Mouse (Mus musculus): ENCODE results near the gene Il2rb. TPM values are rescaled to one million over a fixed set of nuclear protein-coding genes. Genes with fewer than 3 reads are reported as not detected.

Gene Il2rb
- polyA plus RNA-seq, 1 experiment = 12.8 TPM

DNA sequence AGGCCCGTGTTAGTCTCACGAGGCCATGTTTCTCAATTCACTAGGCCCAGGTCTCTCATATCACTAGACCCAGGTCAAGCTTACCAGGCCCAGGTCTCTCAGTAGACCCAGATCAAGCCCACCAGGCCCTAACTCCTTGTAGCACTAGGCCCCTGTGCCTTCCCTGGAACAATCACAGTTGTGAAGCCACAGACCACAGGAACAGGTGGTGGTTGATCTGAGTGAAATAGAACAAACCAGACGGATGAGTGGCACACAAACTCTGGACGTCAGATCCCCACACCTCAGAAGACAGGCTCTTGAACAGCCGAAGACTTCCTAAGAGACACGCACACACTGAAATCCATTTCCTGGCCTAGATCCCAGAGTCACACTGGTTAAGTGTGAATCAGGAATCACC, 15.7 kb upstream of the Il2rb start:
- H3K4me1 ChIP-seq (ENCODE audit: control insufficient read depth, insufficient read depth, low read length) = 0 out of 2 replicates have a peak, but pooled peaks cover 2% of the 10 kb centered on the region
- TF ChIP-seq CTCF (IDR thresholded peaks at IDR 0.05; ENCODE audit: insufficient read depth, low read length) (no peak), POLR2A (IDR thresholded peaks at IDR 0.05; ENCODE audit: borderline replicate concordance, extremely low read depth, low read depth, low read length) (no peak)
- WGBS = 67% methylated on average over 6 of the region's 6 CpGs
- no peak overlapping the region for H3K4me3 ChIP-seq (replicated peaks; ENCODE audit: extremely low read depth, low read depth, low read length)
- no peak for DNase-seq

GRCm38 (mm10) chr15:78510121-78510576, 15.1 kb upstream of the Il2rb start:
- no peak for TF ChIP-seq POLR2A (IDR thresholded peaks at IDR 0.05; ENCODE audit: borderline replicate concordance, extremely low read depth, low read depth, low read length)
- TF ChIP-seq CTCF (IDR thresholded peaks at IDR 0.05; ENCODE audit: insufficient read depth, low read length) = no peak
- Histone ChIP-seq H3K4me3 (replicated peaks; ENCODE audit: extremely low read depth, low read depth, low read length) (no peak overlapping the region), H3K4me1 (ENCODE audit: control insufficient read depth, insufficient read depth, low read length) (0 out of 2 replicates have a peak, but pooled peaks cover 2% of the 10 kb centered on the region)
- no peak for DNase-seq
- 62% methylated on average over 8 of the region's 8 CpGs for WGBS

GRCm38 (mm10) chr15:78509297-78509899, 14.3 kb upstream of the Il2rb start:
- TF ChIP-seq POLR2A (IDR thresholded peaks at IDR 0.05; ENCODE audit: borderline replicate concordance, extremely low read depth, low read depth, low read length) = no peak
- no peak for TF ChIP-seq CTCF (IDR thresholded peaks at IDR 0.05; ENCODE audit: insufficient read depth, low read length)
- H3K4me3 ChIP-seq (replicated peaks; ENCODE audit: extremely low read depth, low read depth, low read length) = no peak overlapping the region
- DNase-seq = no peak
- H3K4me1 ChIP-seq (ENCODE audit: control insufficient read depth, insufficient read depth, low read length) = no peaks in the 10 kb centered on the region
- 57% methylated on average over 12 of the region's 12 CpGs for WGBS

- DNase-seq = no peak
- 59% methylated on average over 7 of the region's 7 CpGs for WGBS
- TF ChIP-seq CTCF (IDR thresholded peaks at IDR 0.05; ENCODE audit: insufficient read depth, low read length) (no peak), POLR2A (IDR thresholded peaks at IDR 0.05; ENCODE audit: borderline replicate concordance, extremely low read depth, low read depth, low read length) (no peak)
- Histone ChIP-seq H3K4me1 (ENCODE audit: control insufficient read depth, insufficient read depth, low read length) (no peaks in the 10 kb centered on the region), H3K4me3 (replicated peaks; ENCODE audit: extremely low read depth, low read depth, low read length) (no peak overlapping the region)
Observed at GRCm38 (mm10) chr15:78508443-78508842, 13.4 kb upstream of the Il2rb start.

DNA sequence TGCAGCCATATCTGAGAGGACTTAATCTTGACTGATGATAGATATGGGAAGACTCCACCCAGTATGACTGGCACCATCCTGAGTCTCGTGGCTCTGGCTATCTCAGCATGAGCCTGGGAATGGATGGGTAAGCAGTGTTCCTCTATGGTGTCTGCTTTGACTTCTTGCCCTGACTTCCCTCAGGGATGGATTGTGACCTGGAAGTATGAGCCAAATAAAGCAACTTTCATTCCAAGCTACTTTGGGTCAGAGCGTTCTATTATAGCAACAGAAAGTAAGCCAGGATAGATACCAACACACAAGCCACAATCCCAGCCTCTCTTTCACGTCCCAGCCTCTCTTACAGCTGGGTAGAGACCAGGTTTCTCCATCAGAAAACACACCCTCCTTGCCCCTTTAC, 10.5 kb upstream of the Il2rb start:
- DNase-seq = no peak
- TF ChIP-seq POLR2A (IDR thresholded peaks at IDR 0.05; ENCODE audit: borderline replicate concordance, extremely low read depth, low read depth, low read length) = no peak
- no peak for TF ChIP-seq CTCF (IDR thresholded peaks at IDR 0.05; ENCODE audit: insufficient read depth, low read length)
- 73% methylated on average over 3 of the region's 3 CpGs for WGBS

GRCm38 (mm10) chr15:78504816-78505215, 9.7 kb upstream of the Il2rb start:
- no peak for TF ChIP-seq POLR2A (IDR thresholded peaks at IDR 0.05; ENCODE audit: borderline replicate concordance, extremely low read depth, low read depth, low read length)
- TF ChIP-seq CTCF (IDR thresholded peaks at IDR 0.05; ENCODE audit: insufficient read depth, low read length) = no peak
- DNase-seq = no peak
- 87% methylated on average over 5 of the region's 5 CpGs for WGBS
- Histone ChIP-seq H3K4me1 (ENCODE audit: control insufficient read depth, insufficient read depth, low read length) (no peaks in the 10 kb centered on the region), H3K4me3 (replicated peaks; ENCODE audit: extremely low read depth, low read depth, low read length) (no peak overlapping the region)

More for the DNA sequence above, 10.5 kb upstream of the Il2rb start:
- H3K4me1 ChIP-seq (ENCODE audit: control insufficient read depth, insufficient read depth, low read length) = no peaks in the 10 kb centered on the region
- no peak overlapping the region for H3K4me3 ChIP-seq (replicated peaks; ENCODE audit: extremely low read depth, low read depth, low read length)

GRCm38 (mm10) chr15:78504013-78504412, 8.9 kb upstream of the Il2rb start:
- TF ChIP-seq CTCF (IDR thresholded peaks at IDR 0.05; ENCODE audit: insufficient read depth, low read length) (no peak), POLR2A (IDR thresholded peaks at IDR 0.05; ENCODE audit: borderline replicate concordance, extremely low read depth, low read depth, low read length) (no peak)
- H3K4me1 ChIP-seq (ENCODE audit: control insufficient read depth, insufficient read depth, low read length) = no peaks in the 10 kb centered on the region
- no peak overlapping the region for H3K4me3 ChIP-seq (replicated peaks; ENCODE audit: extremely low read depth, low read depth, low read length)
- DNase-seq = no peak
- 73% methylated on average over 1 of the region's 1 CpGs for WGBS

GRCm38 (mm10) chr15:78502437-78503132, 7.5 kb upstream of the Il2rb start:
- no peak for DNase-seq
- Histone ChIP-seq H3K4me3 (replicated peaks; ENCODE audit: extremely low read depth, low read depth, low read length) (no peak overlapping the region), H3K4me1 (ENCODE audit: control insufficient read depth, insufficient read depth, low read length) (no peaks in the 10 kb centered on the region)
- WGBS = 66% methylated on average over 18 of the region's 18 CpGs
- TF ChIP-seq CTCF (IDR thresholded peaks at IDR 0.05; ENCODE audit: insufficient read depth, low read length) = no peak
- TF ChIP-seq POLR2A (IDR thresholded peaks at IDR 0.05; ENCODE audit: borderline replicate concordance, extremely low read depth, low read depth, low read length) = no peak

GRCm38 (mm10) chr15:78493401-78494010, 1.6 kb downstream of the Il2rb start:
- Histone ChIP-seq H3K4me1 (ENCODE audit: control insufficient read depth, insufficient read depth, low read length) (no peaks in the 10 kb centered on the region), H3K4me3 (replicated peaks; ENCODE audit: extremely low read depth, low read depth, low read length) (no peak overlapping the region)
- WGBS = 72% methylated on average over 10 of the region's 10 CpGs
- DNase-seq = no peak
- no peak for TF ChIP-seq CTCF (IDR thresholded peaks at IDR 0.05; ENCODE audit: insufficient read depth, low read length)

Data from lung, adult 2 months (tissue).